Mouse (Mus musculus) limb, embryonic 14.5 days (tissue): ENCODE data around the gene Rbm19. TPM values are rescaled to one million over a fixed set of nuclear protein-coding genes. Genes with fewer than 3 reads are reported as not detected.
A peak's percentile ranks its signal among the peaks of the same experiment; 100 is the strongest.

Source experiments
- ATAC-seq: fragments of 200-750 bp; cut with Nextera tagmentation; 2 replicates; pipeline ENCODE4 v1.8.0; 2017; ENCODE audit warnings: low read depth, moderate number of reproducible peaks, moderate TSS enrichment; ENCODE audit not compliant: low FRiP score
- DNase-seq: peaks from one replicate; pipeline ENCODE4 v3.0.0-alpha.2; 2015; ENCODE audit warnings: low spot score
- H3K27ac ChIP-seq: fragments of 300-500 bp; sonication (generic); replicated peaks from 2 replicates; pipeline ENCODE4 v1.5.1; 2014; ENCODE audit warnings: low read depth, mild to moderate bottlenecking, low read length, moderate library complexity, mixed read lengths
- H3K27me3 ChIP-seq: fragments of 300-500 bp; sonication (generic); 2 replicates; pipeline ENCODE4 v1.6.1; 2014; ENCODE audit warnings: low read length, mixed read lengths; ENCODE audit not compliant: control insufficient read depth, insufficient read depth
- H3K36me3 ChIP-seq: fragments of 300-500 bp; sonication (generic); 2 replicates; pipeline ENCODE4 v1.6.1; 2014; ENCODE audit warnings: mild to moderate bottlenecking, low read length, moderate library complexity, mixed read lengths; ENCODE audit not compliant: control insufficient read depth, insufficient read depth
- H3K4me1 ChIP-seq: fragments of 300-500 bp; sonication (generic); 2 replicates; pipeline ENCODE4 v1.6.1; 2014; ENCODE audit warnings: antibody characterized with exemption, low read length, mixed read lengths; ENCODE audit not compliant: control insufficient read depth, insufficient read depth
- H3K4me2 ChIP-seq: fragments of 300-500 bp; sonication (generic); replicated peaks from 2 replicates; pipeline ENCODE4 v1.6.1; 2014; ENCODE audit warnings: low read depth, mild to moderate bottlenecking, low read length, moderate library complexity; ENCODE audit not compliant: severe bottlenecking
- H3K4me3 ChIP-seq: fragments of 300-500 bp; sonication (generic); replicated peaks from 2 replicates; pipeline ENCODE4 v1.5.1; 2014; ENCODE audit warnings: low read length
- H3K9ac ChIP-seq: fragments of 300-500 bp; sonication (generic); 2 replicates; pipeline ENCODE4 v1.6.1; 2014; ENCODE audit warnings: mild to moderate bottlenecking, low read depth, low read length, moderate library complexity; ENCODE audit not compliant: severe bottlenecking
- H3K9me3 ChIP-seq: fragments of 300-500 bp; sonication (generic); 2 replicates; pipeline ENCODE4 v1.6.1; 2016; ENCODE audit warnings: low read length; ENCODE audit not compliant: control insufficient read depth
- POLR2A ChIP-seq: fragments of 200-500 bp; IDR thresholded peaks from 2 replicates; pipeline ENCODE4 v1.8.0; 2012; ENCODE audit warnings: inconsistent platforms, mild to moderate bottlenecking, moderate library complexity, borderline replicate concordance; ENCODE audit not compliant: insufficient read depth, insufficient read length; ENCODE audit errors: extremely low read depth
- WGBS: fragments of 180-500 bp; shearing (Covaris S2); extraction: QIAGEN DNeasy Blood & Tissue Kit; methylation state at CpG from one replicate; pipeline ENCODE4 v1.1.7; 2014; 5-methylcytosine and 5-hydroxymethylcytosine counted together
- polyA plus RNA-seq, 2 experiments: library from polyadenylated mRNA; depleted of rRNA in 1 of 2; stranded (reverse) in 1 of 2; unstranded in 1 of 2; fragments of >200 nt; fragmentation: Nextera tagmentation in 1 of 2; extraction: Ambion mirVana in 1 of 2; gene quantifications; 2 replicates each; pipeline versions ENCODE4 v1.2.1 to v1.2.3; 2012 to 2014

Rbm19 gene
- polyA plus RNA-seq, 2 experiments: 11.6 to 16.7 TPM

- TF ChIP-seq POLR2A: no peak
- Histone ChIP-seq H3K4me1 (peaks cover 4% of the 10 kb centered on the region; the same call in 1 of the 2 replicates), H3K9ac (no peak overlapping the region), H3K27ac (no peak overlapping the region), H3K9me3 (no peaks in the 10 kb centered on the region), H3K4me3 (no peak overlapping the region), H3K27me3 (no peaks in the 10 kb centered on the region), H3K4me2 (no peak overlapping the region), H3K36me3 (0 out of 2 replicates have a peak, but pooled peaks cover 5% of the 10 kb centered on the region)
- ATAC-seq (no peak), DNase-seq (no peak)
- 85% methylated on average over 7 of the region's 7 CpGs for WGBS
These were observed 72.3 kb downstream of the Rbm19 start for GRCm38 (mm10) chr5:120188541-120188940.

- TF ChIP-seq POLR2A: no peak
- Histone ChIP-seq H3K27ac (no peak overlapping the region), H3K9me3 (no peaks in the 10 kb centered on the region), H3K36me3 (0 out of 2 replicates have a peak, but pooled peaks cover 5% of the 10 kb centered on the region), H3K4me3 (no peak overlapping the region), H3K4me2 (no peak overlapping the region), H3K9ac (no peak overlapping the region), H3K4me1 (peaks cover 9% of the 10 kb centered on the region), H3K27me3 (no peaks in the 10 kb centered on the region)
- no peak for DNase-seq
- 75% methylated on average over 14 of the region's 14 CpGs for WGBS
- no peak for ATAC-seq
These were observed 73.8 kb downstream of the Rbm19 start for GRCm38 (mm10) chr5:120190001-120190582.

- TF ChIP-seq POLR2A: no peak
- H3K4me2 ChIP-seq: no peak overlapping the region
- WGBS: 82% methylated on average over 9 of the region's 9 CpGs
- no peaks in the 10 kb centered on the region for H3K9me3 ChIP-seq
- no peak for ATAC-seq
- H3K4me3 ChIP-seq: no peak overlapping the region
- no peaks in the 10 kb centered on the region for H3K27me3 ChIP-seq
- H3K9ac ChIP-seq: no peak overlapping the region
- H3K4me1 ChIP-seq: peaks cover 11% of the 10 kb centered on the region
- DNase-seq: no peak
- H3K27ac ChIP-seq: no peak overlapping the region
- H3K36me3 ChIP-seq: 0 out of 2 replicates have a peak, but pooled peaks cover 5% of the 10 kb centered on the region
These were observed 75.4 kb downstream of the Rbm19 start for GRCm38 (mm10) chr5:120191620-120192019.

- Histone ChIP-seq H3K4me3 (no peak overlapping the region), H3K36me3 (peaks cover 13% of the 10 kb centered on the region), H3K27ac (0 out of 2 replicates have a peak overlapping the region, but pooled peaks have one; percentile 19), H3K4me2 (no peak overlapping the region), H3K9ac (peak overlapping the region; percentile 21; the same call in 1 of the 2 replicates), H3K9me3 (no peaks in the 10 kb centered on the region), H3K4me1 (peaks cover 11% of the 10 kb centered on the region), H3K27me3 (no peaks in the 10 kb centered on the region)
- 48% methylated on average over 16 of the region's 16 CpGs for WGBS
- ATAC-seq (no peak), DNase-seq (no peak)
- no peak for TF ChIP-seq POLR2A
These were observed 78.2 kb downstream of the Rbm19 start for GRCm38 (mm10) chr5:120194309-120194941.

- no peaks in the 10 kb centered on the region for H3K27me3 ChIP-seq
- no peak overlapping the region for H3K4me3 ChIP-seq
- TF ChIP-seq POLR2A: no peak
- 0 out of 2 replicates have a peak overlapping the region, but pooled peaks have one; percentile 19 for H3K27ac ChIP-seq
- peaks cover 13% of the 10 kb centered on the region for H3K36me3 ChIP-seq
- DNase-seq: no peak
- no peak overlapping the region for H3K4me2 ChIP-seq
- peaks cover 11% of the 10 kb centered on the region for H3K4me1 ChIP-seq
- H3K9me3 ChIP-seq: no peaks in the 10 kb centered on the region
- H3K9ac ChIP-seq: peak overlapping the region; percentile 21; the same call in 1 of the 2 replicates
- 25% methylated on average over 13 of the region's 13 CpGs for WGBS
- ATAC-seq: no peak
These were observed 78.7 kb downstream of the Rbm19 start for GRCm38 (mm10) chr5:120194948-120195347.
